Mouse (Mus musculus): ENCODE data around the gene Ticam1. TPM values are rescaled to one million over a fixed set of nuclear protein-coding genes. Genes with fewer than 3 reads are reported as not detected.
"Not testable (repeated sequence)": the region's sequence is repeated elsewhere in the genome, so short reads cannot be mapped to it uniquely, and the experiment has no call there.

Ticam1 gene
- polyA plus RNA-seq, 1 experiment = 20.5 TPM

DNA sequence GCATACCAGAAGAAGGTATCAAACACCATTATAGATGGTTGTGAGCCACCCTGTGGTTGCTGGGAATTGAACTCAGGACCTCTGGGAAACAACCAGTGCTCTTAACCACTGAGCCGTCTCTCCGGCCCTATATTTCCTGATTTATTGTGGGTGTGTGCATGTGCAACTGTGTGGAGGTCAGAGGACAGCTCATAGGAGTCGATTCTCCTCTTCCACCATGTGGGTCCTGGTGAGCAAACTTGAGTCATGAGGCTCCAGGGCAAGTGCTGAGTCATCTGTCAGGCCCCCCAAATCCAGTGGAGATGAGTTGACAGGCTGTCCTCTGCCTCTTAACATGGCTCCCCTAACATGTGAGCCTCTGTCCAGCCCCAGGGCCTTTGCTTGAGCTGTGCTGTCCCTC, 10.7 kb downstream of the Ticam1 start:
- peaks cover 6% of the 10 kb centered on the region for H3K36me3 ChIP-seq (ENCODE audit: control insufficient read depth, insufficient read depth, low read length)
- H3K4me1 ChIP-seq (ENCODE audit: control insufficient read depth, insufficient read depth, insufficient read length) = peaks cover 17% of the 10 kb centered on the region; the same call in 1 of the 2 replicates
- H3K4me3 ChIP-seq (ENCODE audit: extremely low read depth, insufficient read depth, insufficient read length) = no peak overlapping the region
- peak overlapping the region; percentile 82 for H3K27ac ChIP-seq (ENCODE audit: insufficient read depth, low read length)
- no peaks in the 10 kb centered on the region for H3K27me3 ChIP-seq (ENCODE audit: control insufficient read depth, insufficient read depth, low read length)
- TF ChIP-seq POLR2A (IDR thresholded peaks at IDR 0.05; ENCODE audit: low read depth, low read length) = no peak
- no peak for TF ChIP-seq CTCF (IDR thresholded peaks at IDR 0.05; ENCODE audit: extremely low read depth, insufficient read depth, insufficient read length, insufficient replicate concordance)
- DNase-seq (ENCODE audit: low read depth in 1 of 2, low spot score in 2 of 2) = no peak
- WGBS = 50% methylated on average over 3 of the region's 3 CpGs

- 36% methylated on average over 4 of the region's 4 CpGs for WGBS
- Histone ChIP-seq H3K27me3 (ENCODE audit: control insufficient read depth, insufficient read depth, low read length) (no peaks in the 10 kb centered on the region), H3K36me3 (ENCODE audit: control insufficient read depth, insufficient read depth, low read length) (peaks cover 7% of the 10 kb centered on the region), H3K27ac (ENCODE audit: insufficient read depth, low read length) (peak overlapping the region; percentile 82), H3K4me3 (ENCODE audit: extremely low read depth, insufficient read depth, insufficient read length) (no peak overlapping the region), H3K4me1 (ENCODE audit: control insufficient read depth, insufficient read depth, insufficient read length) (peaks cover 17% of the 10 kb centered on the region; the same call in 1 of the 2 replicates)
- TF ChIP-seq POLR2A (IDR thresholded peaks at IDR 0.05; ENCODE audit: low read depth, low read length) (no peak), CTCF (IDR thresholded peaks at IDR 0.05; ENCODE audit: extremely low read depth, insufficient read depth, insufficient read length, insufficient replicate concordance) (no peak)
- peak; percentile 54 to 67 for DNase-seq (ENCODE audit: low read depth in 1 of 2, low spot score in 2 of 2)
Measured at GRCm38 (mm10) chr17:56265011-56265410, 11.6 kb downstream of the Ticam1 start.

DNA sequence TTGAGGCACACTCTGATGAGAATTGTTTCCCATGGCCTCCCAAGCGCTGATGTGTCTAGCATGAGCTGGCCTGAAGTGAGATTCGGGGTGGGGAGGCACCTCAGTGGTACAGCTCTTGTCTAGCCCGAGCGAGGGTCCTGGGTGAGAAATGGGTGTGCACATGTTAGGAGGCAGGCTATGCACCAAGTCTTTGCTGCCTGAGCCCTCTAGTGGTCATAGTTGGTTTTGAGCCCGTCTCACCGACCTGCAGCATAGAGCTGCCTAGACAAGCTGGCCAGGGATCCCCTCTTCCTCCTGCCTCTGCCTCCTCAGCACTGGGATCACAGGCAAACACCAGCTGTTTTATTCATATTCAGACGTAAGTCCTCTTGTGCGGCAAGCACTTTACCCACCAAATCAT, 12.6 kb downstream of the Ticam1 start:
- peak; percentile 67 to 83 for DNase-seq (ENCODE audit: low read depth in 1 of 2, low spot score in 2 of 2)
- peaks cover 23% of the 10 kb centered on the region for H3K4me1 ChIP-seq (ENCODE audit: control insufficient read depth, insufficient read depth, insufficient read length)
- TF ChIP-seq CTCF (IDR thresholded peaks at IDR 0.05; ENCODE audit: extremely low read depth, insufficient read depth, insufficient read length, insufficient replicate concordance) (peak; percentile 76; the same call in 1 of the 2 replicates), POLR2A (IDR thresholded peaks at IDR 0.05; ENCODE audit: low read depth, low read length) (no peak)

GRCm38 (mm10) chr17:56262645-56263094, 13.9 kb downstream of the Ticam1 start:
- no peak for DNase-seq (ENCODE audit: low read depth in 1 of 2, low spot score in 2 of 2)
- Histone ChIP-seq H3K27ac (ENCODE audit: insufficient read depth, low read length) (no peak overlapping the region), H3K27me3 (ENCODE audit: control insufficient read depth, insufficient read depth, low read length) (no peaks in the 10 kb centered on the region), H3K4me3 (ENCODE audit: extremely low read depth, insufficient read depth, insufficient read length) (no peak overlapping the region), H3K4me1 (ENCODE audit: control insufficient read depth, insufficient read depth, insufficient read length) (peaks cover 31% of the 10 kb centered on the region), H3K36me3 (ENCODE audit: control insufficient read depth, insufficient read depth, low read length) (peaks cover 23% of the 10 kb centered on the region)
- WGBS = 82% methylated on average over 3 of the region's 3 CpGs
- TF ChIP-seq POLR2A (IDR thresholded peaks at IDR 0.05; ENCODE audit: low read depth, low read length) (no peak), CTCF (IDR thresholded peaks at IDR 0.05; ENCODE audit: extremely low read depth, insufficient read depth, insufficient read length, insufficient replicate concordance) (no peak)

More for the DNA sequence above, 12.6 kb downstream of the Ticam1 start:
- Histone ChIP-seq H3K4me3 (ENCODE audit: extremely low read depth, insufficient read depth, insufficient read length) (no peak overlapping the region), H3K27me3 (ENCODE audit: control insufficient read depth, insufficient read depth, low read length) (no peaks in the 10 kb centered on the region), H3K36me3 (ENCODE audit: control insufficient read depth, insufficient read depth, low read length) (peaks cover 17% of the 10 kb centered on the region), H3K27ac (ENCODE audit: insufficient read depth, low read length) (peak overlapping the region; percentile 21; the same call in 1 of the 2 replicates)
- 37% methylated on average over 8 of the region's 8 CpGs for WGBS

GRCm38 (mm10) chr17:56261166-56261565, 15.4 kb downstream of the Ticam1 start:
- DNase-seq (ENCODE audit: low read depth in 1 of 2, low spot score in 2 of 2) = no peak
- Histone ChIP-seq H3K27me3 (ENCODE audit: control insufficient read depth, insufficient read depth, low read length) (no peaks in the 10 kb centered on the region), H3K27ac (ENCODE audit: insufficient read depth, low read length) (no peak overlapping the region), H3K4me3 (ENCODE audit: extremely low read depth, insufficient read depth, insufficient read length) (no peak overlapping the region), H3K4me1 (ENCODE audit: control insufficient read depth, insufficient read depth, insufficient read length) (peaks cover 30% of the 10 kb centered on the region), H3K36me3 (ENCODE audit: control insufficient read depth, insufficient read depth, low read length) (peaks cover 23% of the 10 kb centered on the region)
- no peak for TF ChIP-seq POLR2A (IDR thresholded peaks at IDR 0.05; ENCODE audit: low read depth, low read length)
- no peak for TF ChIP-seq CTCF (IDR thresholded peaks at IDR 0.05; ENCODE audit: extremely low read depth, insufficient read depth, insufficient read length, insufficient replicate concordance)
- 78% methylated on average over 3 of the region's 3 CpGs for WGBS

DNA sequence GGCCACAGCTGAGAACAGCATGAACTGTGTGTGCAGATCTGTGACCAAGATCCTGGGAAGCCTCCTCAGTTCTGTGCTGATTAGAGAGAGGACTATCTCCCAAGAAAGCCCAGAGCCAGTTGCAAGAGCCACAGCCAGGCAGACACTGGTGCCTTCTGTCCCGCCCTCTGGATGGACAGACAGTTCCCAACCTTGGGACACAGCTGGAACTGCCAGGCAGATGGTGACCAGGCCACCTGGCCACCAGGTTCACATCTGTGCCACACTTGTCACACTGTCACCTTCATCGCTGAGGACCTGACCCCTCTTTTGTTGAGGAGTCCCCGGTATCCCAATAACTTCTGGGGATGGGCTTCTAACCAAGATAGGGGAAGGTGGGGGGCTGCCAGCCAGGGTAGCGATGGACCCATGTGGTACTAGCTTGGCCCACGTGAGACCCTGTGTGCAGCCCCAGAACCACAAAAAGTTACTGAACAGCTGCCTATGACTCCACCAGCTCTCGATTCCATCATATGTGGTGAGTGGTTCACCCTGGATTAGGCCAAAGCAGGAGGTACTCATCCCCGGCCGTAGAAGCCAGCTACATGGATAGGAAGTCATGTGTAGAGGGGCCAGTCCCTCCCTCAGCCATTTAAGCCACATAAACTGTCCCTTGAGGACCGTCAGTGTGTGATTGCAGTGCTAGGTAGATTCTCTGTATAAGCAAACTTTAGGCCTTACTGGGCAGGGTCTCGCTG, 17.1 kb downstream of the Ticam1 start:
- Histone ChIP-seq H3K27me3 (ENCODE audit: control insufficient read depth, insufficient read depth, low read length) (no peaks in the 10 kb centered on the region), H3K4me3 (ENCODE audit: extremely low read depth, insufficient read depth, insufficient read length) (no peak overlapping the region), H3K4me1 (ENCODE audit: control insufficient read depth, insufficient read depth, insufficient read length) (peaks cover 18% of the 10 kb centered on the region), H3K27ac (ENCODE audit: insufficient read depth, low read length) (no peak overlapping the region), H3K36me3 (ENCODE audit: control insufficient read depth, insufficient read depth, low read length) (peaks cover 23% of the 10 kb centered on the region)
- TF ChIP-seq POLR2A (IDR thresholded peaks at IDR 0.05; ENCODE audit: low read depth, low read length) (no peak), CTCF (IDR thresholded peaks at IDR 0.05; ENCODE audit: extremely low read depth, insufficient read depth, insufficient read length, insufficient replicate concordance) (no peak)
- WGBS = 94% methylated on average over 10 of the region's 10 CpGs
- DNase-seq (ENCODE audit: low read depth in 1 of 2, low spot score in 2 of 2) = no peak

GRCm38 (mm10) chr17:56258812-56259211, 17.8 kb downstream of the Ticam1 start:
- not testable (repeated sequence) for H3K27ac ChIP-seq (ENCODE audit: insufficient read depth, low read length); H3K4me3 ChIP-seq (ENCODE audit: extremely low read depth, insufficient read depth, insufficient read length); H3K27me3 ChIP-seq (ENCODE audit: control insufficient read depth, insufficient read depth, low read length); DNase-seq (ENCODE audit: low read depth in 1 of 2, low spot score in 2 of 2)
- WGBS = 72% methylated on average over 2 of the region's 2 CpGs
- Histone ChIP-seq H3K36me3 (ENCODE audit: control insufficient read depth, insufficient read depth, low read length) (peaks cover 23% of the 10 kb centered on the region), H3K4me1 (ENCODE audit: control insufficient read depth, insufficient read depth, insufficient read length) (peaks cover 18% of the 10 kb centered on the region)

- H3K27ac ChIP-seq (ENCODE audit: insufficient read depth, low read length); H3K4me3 ChIP-seq (ENCODE audit: extremely low read depth, insufficient read depth, insufficient read length); DNase-seq (ENCODE audit: low read depth in 1 of 2, low spot score in 2 of 2); H3K27me3 ChIP-seq (ENCODE audit: control insufficient read depth, insufficient read depth, low read length): not testable (repeated sequence)
- Histone ChIP-seq H3K36me3 (ENCODE audit: control insufficient read depth, insufficient read depth, low read length) (peaks cover 23% of the 10 kb centered on the region), H3K4me1 (ENCODE audit: control insufficient read depth, insufficient read depth, insufficient read length) (peaks cover 18% of the 10 kb centered on the region)
- WGBS = 93% methylated on average over 19 of the region's 19 CpGs
Measured at GRCm38 (mm10) chr17:56258269-56258668, 18.3 kb downstream of the Ticam1 start.
